Mouse (Mus musculus) liver, adult 2 months (tissue): ENCODE measurements around the gene Kirrel. TPM values are rescaled to one million over a fixed set of nuclear protein-coding genes. Genes with fewer than 3 reads are reported as not detected.

Source experiments
- DNase-seq: peaks from one replicate; pipeline ENCODE4 v3.0.0-alpha.2; 2011; ENCODE audit warnings: low read depth, low spot score; ENCODE audit errors: extremely low read depth
- H3K27ac ChIP-seq: fragments of 200-500 bp; replicated peaks from 2 replicates; pipeline ENCODE4 v1.5.1; 2012; ENCODE audit warnings: low read depth, mild to moderate bottlenecking, control low read depth, inconsistent platforms, low read length; ENCODE audit not compliant: insufficient read depth
- H3K27me3 ChIP-seq: fragments of 200-500 bp; 2 replicates; pipeline ENCODE4 v1.6.1; 2012; ENCODE audit warnings: mild to moderate bottlenecking, moderate library complexity, low read length, inconsistent platforms; ENCODE audit not compliant: control insufficient read depth, insufficient read depth
- H3K36me3 ChIP-seq: fragments of 200-500 bp; 2 replicates; pipeline ENCODE4 v1.6.1; 2012; ENCODE audit warnings: low read length, inconsistent platforms; ENCODE audit not compliant: control insufficient read depth, insufficient read depth
- H3K4me1 ChIP-seq: fragments of 200-500 bp; 2 replicates; pipeline ENCODE4 v1.6.1; 2011; ENCODE audit warnings: low read length; ENCODE audit not compliant: control insufficient read depth, insufficient read depth
- H3K4me3 ChIP-seq: fragments of 200-500 bp; 2 replicates; pipeline ENCODE4 v1.5.1; 2011; ENCODE audit warnings: low read depth, mild to moderate bottlenecking, control low read depth, low read length, moderate library complexity; ENCODE audit not compliant: insufficient read depth
- H3K79me2 ChIP-seq: fragments of 200-500 bp; 2 replicates; pipeline ENCODE4 v1.6.1; 2012; ENCODE audit warnings: inconsistent platforms, mild to moderate bottlenecking, low read length, moderate library complexity; ENCODE audit not compliant: control insufficient read depth, insufficient read depth
- H3K9ac ChIP-seq: fragments of 200-500 bp; 2 replicates; pipeline ENCODE4 v1.6.1; 2012; ENCODE audit warnings: low read depth, mild to moderate bottlenecking, control low read depth, inconsistent platforms, low read length
- CTCF ChIP-seq: fragments of 200-500 bp; IDR thresholded peaks from 2 replicates; pipeline ENCODE4 v1.5.1; 2011; ENCODE audit warnings: low read depth, low read length, control low read depth
- POLR2A ChIP-seq: fragments of 200-500 bp; IDR thresholded peaks from 2 replicates; pipeline ENCODE4 v1.6.1; 2011; ENCODE audit warnings: low read length, control low read depth; ENCODE audit not compliant: insufficient read depth; ENCODE audit errors: extremely low read depth
- whole genome bisulfite sequencing: fragments of 180-500 bp; shearing (Covaris S2); methylation state at CpG from one replicate; pipeline ENCODE4 v1.1.7; 2018; 5-methylcytosine and 5-hydroxymethylcytosine counted together
- polyA plus RNA-seq: library from polyadenylated mRNA; depleted of rRNA; stranded (reverse); fragments of >200 nt; gene quantifications from 2 replicates; pipeline ENCODE4 v1.2.3, GENCODE M21; 2012
- total RNA-seq: library from RNA; depleted of rRNA; stranded (reverse); fragments of >200 nt; gene quantifications from 2 replicates; pipeline ENCODE4 v1.2.3, GENCODE M21; 2014

Kirrel gene
- total and polyA plus RNA-seq, 2 experiments: 0.46 to 0.81 TPM

DNA sequence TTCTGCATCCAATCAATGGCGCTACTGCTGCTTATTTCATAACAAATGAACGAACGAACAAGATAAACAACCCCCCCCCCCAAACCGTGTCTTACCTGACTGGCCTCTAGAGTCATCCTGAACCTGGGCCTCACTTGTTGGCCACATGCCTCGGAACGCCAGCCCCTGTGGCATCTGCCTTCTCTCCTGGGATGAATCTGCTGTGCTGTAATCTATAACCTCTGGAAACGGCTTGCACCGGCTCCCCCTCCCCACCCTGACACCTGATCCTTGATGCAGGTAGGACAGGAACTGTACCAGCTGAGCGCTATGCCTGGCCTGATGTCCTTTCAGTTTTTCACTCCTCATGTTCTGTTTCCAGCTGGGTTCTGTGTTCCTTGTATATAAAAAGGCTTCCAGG, 96.9 kb downstream of the Kirrel start:
- no peak for DNase-seq
- H3K27me3 ChIP-seq: no peaks in the 10 kb centered on the region
- no peaks in the 10 kb centered on the region for H3K36me3 ChIP-seq
- no peak for TF ChIP-seq CTCF
- TF ChIP-seq POLR2A: no peak
- H3K4me1 ChIP-seq: no peaks in the 10 kb centered on the region
- no peak overlapping the region for H3K4me3 ChIP-seq
- H3K9ac ChIP-seq: no peak overlapping the region
- WGBS: 67% methylated on average over 9 of the region's 9 CpGs
- H3K79me2 ChIP-seq: no peaks in the 10 kb centered on the region
- no peak overlapping the region for H3K27ac ChIP-seq

- DNase-seq: no peak
- no peaks in the 10 kb centered on the region for H3K36me3 ChIP-seq
- H3K27ac ChIP-seq: no peak overlapping the region
- WGBS: 73% methylated on average over 5 of the region's 5 CpGs
- no peak overlapping the region for H3K9ac ChIP-seq
- H3K27me3 ChIP-seq: no peaks in the 10 kb centered on the region
- TF ChIP-seq CTCF (no peak), POLR2A (no peak)
- H3K4me3 ChIP-seq: no peak overlapping the region
- no peaks in the 10 kb centered on the region for H3K79me2 ChIP-seq
- no peaks in the 10 kb centered on the region for H3K4me1 ChIP-seq
Measured at GRCm38 (mm10) chr3:87076899-87077298, 97.6 kb downstream of the Kirrel start.

GRCm38 (mm10) chr3:87076161-87076560, 98.4 kb downstream of the Kirrel start:
- H3K4me1 ChIP-seq: no peaks in the 10 kb centered on the region
- no peaks in the 10 kb centered on the region for H3K27me3 ChIP-seq
- no peak for TF ChIP-seq CTCF
- no peak for TF ChIP-seq POLR2A
- no peak overlapping the region for H3K9ac ChIP-seq
- no peaks in the 10 kb centered on the region for H3K36me3 ChIP-seq
- H3K27ac ChIP-seq: no peak overlapping the region
- DNase-seq: no peak
- H3K79me2 ChIP-seq: no peaks in the 10 kb centered on the region
- 90% methylated on average over 7 of the region's 7 CpGs for WGBS
- no peak overlapping the region for H3K4me3 ChIP-seq

DNA sequence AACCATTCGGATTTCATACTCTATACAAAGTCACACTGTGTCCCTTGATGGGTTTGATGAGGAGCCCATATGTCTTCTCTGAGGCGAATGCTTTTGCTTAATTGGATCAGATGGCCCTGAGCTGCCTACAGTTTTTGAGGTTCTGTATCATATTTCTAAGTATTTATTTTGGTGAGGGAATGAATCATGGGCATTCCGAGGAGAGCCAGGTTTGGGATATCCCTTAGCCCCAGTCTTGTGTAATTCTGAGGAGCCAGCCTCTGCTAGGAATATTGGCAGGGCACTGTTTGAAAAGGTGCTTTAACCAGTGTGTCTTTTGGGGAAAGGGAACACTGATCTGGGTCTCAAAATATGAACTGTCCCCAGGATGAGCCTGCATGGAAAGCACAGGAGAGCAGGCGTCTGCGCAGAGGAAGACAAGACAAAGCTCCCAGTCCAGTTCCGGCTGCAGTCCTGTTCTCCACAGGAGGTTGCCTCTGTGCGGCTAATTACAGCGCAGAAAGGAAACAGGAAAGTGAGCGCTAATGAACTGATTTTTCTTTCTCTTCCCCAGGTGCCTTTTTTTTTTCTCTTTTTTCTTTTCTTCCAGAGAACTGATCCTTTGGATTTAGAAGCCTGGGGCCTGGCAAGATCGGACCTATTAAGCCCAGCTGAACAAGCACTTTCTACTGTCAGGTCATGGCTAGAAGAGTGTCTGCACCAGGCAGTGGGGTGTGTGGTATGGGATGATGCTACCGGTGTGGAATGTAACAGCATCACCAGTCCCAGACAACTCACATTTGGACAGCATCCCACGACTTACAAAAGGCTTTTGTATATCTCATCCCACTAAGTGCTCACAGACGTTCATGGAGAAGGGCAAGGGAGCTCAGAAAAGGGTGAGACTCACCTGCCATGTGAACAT, 101.7 kb downstream of the Kirrel start:
- Histone ChIP-seq H3K4me3 (no peak overlapping the region), H3K4me1 (no peaks in the 10 kb centered on the region), H3K27ac (no peak overlapping the region), H3K9ac (no peak overlapping the region), H3K36me3 (no peaks in the 10 kb centered on the region), H3K79me2 (no peaks in the 10 kb centered on the region), H3K27me3 (no peaks in the 10 kb centered on the region)
- TF ChIP-seq POLR2A (no peak), CTCF (no peak)
- WGBS: 57% methylated on average over 13 of the region's 13 CpGs
- DNase-seq: no peak

DNA sequence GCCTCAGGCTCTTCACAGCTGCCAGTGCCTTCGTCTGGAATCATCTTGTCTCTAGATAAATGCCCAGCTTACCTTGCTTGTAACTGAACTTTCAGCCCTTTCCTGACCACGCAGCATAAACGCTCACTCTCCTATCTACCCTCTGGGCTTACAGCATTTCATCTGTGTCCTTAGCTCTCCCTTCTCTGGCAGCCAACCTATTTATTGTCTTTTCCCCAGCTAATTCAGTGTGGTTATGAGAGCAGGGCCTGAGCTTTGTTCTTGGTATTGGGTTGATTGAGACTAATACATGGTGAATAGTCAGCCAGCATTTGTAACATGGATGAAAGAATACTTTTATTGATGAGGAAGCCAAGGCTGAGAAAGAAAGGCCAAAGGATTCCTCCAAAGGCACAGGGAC, 102.4 kb downstream of the Kirrel start:
- H3K27ac ChIP-seq: no peak overlapping the region
- H3K36me3 ChIP-seq: no peaks in the 10 kb centered on the region
- no peaks in the 10 kb centered on the region for H3K79me2 ChIP-seq
- DNase-seq: no peak
- H3K9ac ChIP-seq: no peak overlapping the region
- no peaks in the 10 kb centered on the region for H3K4me1 ChIP-seq
- H3K27me3 ChIP-seq: no peaks in the 10 kb centered on the region
- TF ChIP-seq CTCF: no peak
- TF ChIP-seq POLR2A: no peak
- no peak overlapping the region for H3K4me3 ChIP-seq
- 76% methylated on average over 3 of the region's 3 CpGs for WGBS

DNA sequence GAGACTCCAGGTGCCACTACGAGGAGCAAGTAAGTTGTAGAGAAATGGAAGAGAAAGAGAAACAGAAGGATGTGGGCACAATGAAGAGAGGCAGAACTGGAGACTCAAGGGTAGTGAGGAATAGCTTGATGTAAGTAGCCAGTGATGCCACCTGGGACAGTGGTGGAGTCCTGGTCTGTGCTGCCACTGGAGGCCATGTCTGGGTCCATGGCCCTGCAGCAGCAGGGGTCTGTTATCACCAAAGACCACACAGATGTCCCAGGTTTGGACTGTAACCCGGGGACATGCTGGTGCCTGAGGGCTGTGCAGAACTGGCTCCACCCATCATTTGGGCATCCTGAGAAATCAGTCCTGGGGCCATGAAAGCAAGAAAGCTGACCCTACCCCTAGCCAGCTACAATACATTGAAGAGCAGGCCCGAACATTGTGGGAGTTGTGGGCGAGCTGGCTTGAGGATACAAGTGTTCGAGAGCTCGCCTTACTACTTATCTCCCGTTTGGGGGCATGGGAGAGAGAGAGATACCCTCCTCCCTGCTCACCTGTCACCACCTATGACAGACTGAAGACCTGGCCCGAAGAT, 107.1 kb downstream of the Kirrel start:
- H3K4me3 ChIP-seq: no peak overlapping the region
- no peaks in the 10 kb centered on the region for H3K36me3 ChIP-seq
- no peak for DNase-seq
- WGBS: 75% methylated on average over 8 of the region's 8 CpGs
- no peak overlapping the region for H3K27ac ChIP-seq
- no peaks in the 10 kb centered on the region for H3K4me1 ChIP-seq
- no peak overlapping the region for H3K9ac ChIP-seq
- no peaks in the 10 kb centered on the region for H3K27me3 ChIP-seq
- TF ChIP-seq POLR2A (no peak), CTCF (no peak)
- no peaks in the 10 kb centered on the region for H3K79me2 ChIP-seq
